Mouse (Mus musculus) brain, embryonic 14.5 days (tissue): ENCODE measurements around the gene Slfn8. TPM values are rescaled to one million over a fixed set of nuclear protein-coding genes. Genes with fewer than 3 reads are reported as not detected.
A peak's percentile ranks its signal among the peaks of the same experiment; 100 is the strongest.
"Not testable (repeated sequence)": the region's sequence is repeated elsewhere in the genome, so short reads cannot be mapped to it uniquely, and the experiment has no call there.

Experiments used
- DNase-seq: peaks from one replicate; pipeline ENCODE4 v3.0.0-alpha.2; 2011; ENCODE audit warnings: low read depth
- CTCF ChIP-seq: fragments of 200-500 bp; IDR thresholded peaks from 2 replicates; pipeline ENCODE4 v1.5.1; 2012; ENCODE audit warnings: inconsistent platforms, mild to moderate bottlenecking, moderate library complexity, borderline replicate concordance; ENCODE audit not compliant: insufficient read depth, insufficient read length; ENCODE audit errors: extremely low read depth
- POLR2A ChIP-seq: fragments of 200-500 bp; IDR thresholded peaks from 2 replicates; pipeline ENCODE4 v1.6.1; 2012; ENCODE audit warnings: mild to moderate bottlenecking, inconsistent platforms, borderline replicate concordance; ENCODE audit not compliant: poor library complexity, insufficient read depth, insufficient read length, severe bottlenecking; ENCODE audit errors: extremely low read depth
- polyA plus RNA-seq: library from polyadenylated mRNA; depleted of rRNA; stranded (reverse); fragments of >200 nt; gene quantifications from 2 replicates; pipeline ENCODE4 v1.2.3, GENCODE M21; 2012

The Slfn8 gene
- polyA plus RNA-seq, 1 experiment, result 0.11 TPM

DNA sequence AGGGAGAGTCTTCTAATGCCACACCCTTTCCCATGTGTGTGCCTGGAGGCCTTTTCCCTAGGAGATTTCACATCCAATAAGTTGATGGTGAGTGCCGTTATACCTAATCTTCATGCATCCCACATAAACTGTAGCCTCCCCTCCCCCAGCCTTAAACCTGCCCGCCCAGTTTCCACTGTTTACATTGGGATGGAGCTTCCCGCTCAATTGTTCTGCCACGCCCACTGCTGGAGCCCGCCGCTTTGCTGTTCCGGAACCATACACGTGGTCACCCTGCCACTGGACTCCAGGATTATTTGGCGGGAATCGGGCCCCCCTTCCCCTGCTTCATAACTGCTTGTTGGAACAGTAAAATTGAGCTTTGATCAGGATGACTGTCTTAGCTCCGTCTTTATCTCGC is 31.3 kb downstream of the Slfn8 start:
- TF ChIP-seq POLR2A, result no peak
- TF ChIP-seq CTCF, result no peak
- no peak for DNase-seq

DNA sequence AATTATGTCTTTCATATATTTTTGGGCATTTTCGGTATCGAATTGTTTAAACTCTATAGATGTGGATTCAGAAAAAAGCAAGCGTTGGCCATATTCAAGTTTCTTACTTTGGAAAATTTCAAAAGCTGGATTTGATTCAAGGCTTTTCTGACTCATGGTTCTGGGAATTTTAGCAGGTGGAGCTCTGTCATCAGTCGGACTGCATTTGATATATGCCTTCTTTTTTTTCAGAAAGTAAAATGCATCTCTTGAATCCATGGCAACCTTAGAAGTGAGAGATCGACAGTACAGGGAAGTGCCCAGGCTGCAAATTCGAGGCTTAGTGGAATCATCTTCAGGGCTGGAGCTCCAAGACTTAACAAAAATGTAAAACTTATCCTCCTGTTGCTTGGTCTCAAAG is 33.0 kb downstream of the Slfn8 start:
- no peak for DNase-seq

GRCm38 (mm10) chr11:82983193-82983592 is 37.4 kb downstream of the Slfn8 start:
- TF ChIP-seq POLR2A, result no peak
- no peak for TF ChIP-seq CTCF
- DNase-seq, result no peak

More for the DNA sequence above, 33.0 kb downstream of the Slfn8 start:
- TF ChIP-seq POLR2A (no peak), CTCF (no peak)

DNA sequence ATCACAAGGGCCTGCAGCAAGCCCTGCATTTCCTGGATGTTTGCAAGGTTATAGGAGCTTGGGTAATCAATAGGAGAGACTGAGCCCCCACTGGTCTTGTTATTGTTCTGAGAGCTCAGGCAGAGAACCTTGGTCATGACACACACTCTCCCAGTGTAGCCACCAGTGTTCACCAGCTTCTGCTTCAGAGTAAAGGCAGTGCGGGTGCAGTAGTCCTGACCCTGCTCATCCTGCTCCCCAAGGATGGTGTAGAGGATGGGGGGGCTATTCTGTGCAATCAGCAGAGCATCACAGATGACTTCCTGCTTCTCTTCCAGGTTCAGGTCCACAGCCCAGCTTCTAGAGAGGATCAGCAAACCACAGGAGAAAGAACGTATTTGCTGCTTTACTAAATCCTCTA is 38.2 kb downstream of the Slfn8 start:
- not testable (repeated sequence) for DNase-seq

DNA sequence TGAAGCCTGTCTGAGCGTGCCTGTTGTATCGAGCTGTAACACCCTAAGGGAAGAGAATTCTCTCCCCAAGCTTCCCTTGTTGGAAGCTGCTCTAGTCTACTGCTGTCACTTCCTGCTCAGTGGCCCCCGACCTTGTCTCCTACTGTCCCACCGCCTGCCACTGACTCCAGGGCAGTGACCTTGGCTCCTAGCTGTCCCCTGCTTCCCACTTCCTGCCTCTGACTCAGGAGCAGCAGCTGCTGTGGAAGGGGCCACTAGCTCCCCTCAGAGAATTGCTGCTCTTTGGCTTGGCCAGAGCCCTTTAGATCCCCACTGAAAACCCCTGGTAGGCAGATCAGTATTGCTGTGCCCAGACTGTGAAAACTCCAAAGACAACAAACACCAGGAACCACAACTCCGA is 46.7 kb downstream of the Slfn8 start:
- TF ChIP-seq CTCF (no peak), POLR2A (no peak)
- DNase-seq, result no peak

GRCm38 (mm10) chr11:82971590-82971974 is 49.0 kb downstream of the Slfn8 start:
- no peak for DNase-seq
- TF ChIP-seq POLR2A, result no peak
- TF ChIP-seq CTCF, result no peak

DNA sequence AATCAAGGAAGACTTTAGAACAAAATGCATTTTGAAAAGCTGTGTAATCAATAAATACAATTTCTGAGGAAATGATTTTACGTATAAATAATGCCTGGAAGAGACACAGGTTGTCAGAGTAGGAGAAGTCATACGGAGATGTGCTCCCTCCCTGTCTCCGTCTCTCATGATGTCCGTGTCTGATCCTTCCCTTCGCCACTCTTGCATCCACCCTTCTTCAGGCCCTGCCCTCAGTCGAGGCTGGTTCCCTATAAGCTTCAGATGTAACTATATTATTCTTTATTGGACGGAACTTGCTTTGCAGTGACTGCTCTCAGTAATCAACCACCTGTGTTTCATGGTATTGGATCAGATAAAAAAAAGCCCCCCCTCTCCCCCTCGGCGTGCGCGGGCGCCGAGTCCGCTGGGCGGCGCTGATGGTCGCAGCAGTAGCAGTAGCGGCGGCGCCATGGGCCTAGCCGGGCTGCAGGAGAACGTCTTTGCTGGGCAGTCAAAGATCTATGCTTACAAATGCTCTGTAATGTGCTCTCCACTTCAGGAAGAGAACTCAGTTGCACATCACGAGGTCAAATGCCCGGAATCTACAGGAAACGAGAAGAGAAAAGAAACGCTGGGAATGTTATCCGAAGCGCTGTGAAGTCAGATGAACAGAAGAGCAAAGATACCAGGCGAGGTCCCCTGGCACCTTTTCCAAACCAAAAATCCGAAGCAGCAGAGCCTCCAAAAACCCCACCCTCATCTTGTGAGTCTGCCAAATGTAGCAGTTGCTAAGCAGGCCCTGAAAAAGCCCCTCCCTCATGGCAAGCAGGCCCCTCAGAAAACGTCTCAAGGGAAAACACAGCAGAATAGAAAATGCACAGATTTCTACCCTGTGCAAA is 49.7 kb downstream of the Slfn8 start:
- 0 out of 2 replicates have a peak, but pooled peaks have one; percentile 13 for TF ChIP-seq POLR2A
- peak; percentile 45; the same call in 1 of the 2 replicates for TF ChIP-seq CTCF
- peak; percentile 78 for DNase-seq

DNA sequence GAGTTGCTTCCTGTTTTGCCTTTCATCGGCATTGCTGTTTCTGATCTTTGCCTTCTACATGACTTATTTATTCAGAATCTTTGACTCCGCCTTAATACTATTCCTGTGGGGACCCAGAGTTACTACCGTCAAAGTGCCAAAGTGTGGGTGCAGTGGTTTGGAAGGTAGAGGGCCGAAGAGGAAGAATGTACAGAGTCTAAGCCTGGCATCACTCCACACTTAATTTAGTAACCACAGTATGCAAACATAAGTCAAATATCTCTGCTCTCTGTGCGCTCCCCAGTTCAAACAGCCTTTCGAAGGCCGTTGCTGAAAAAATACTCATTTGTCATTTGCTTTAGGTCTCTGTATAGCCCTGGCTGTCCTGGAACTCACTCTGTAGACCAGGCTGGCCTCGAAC is 58.4 kb downstream of the Slfn8 start:
- no peak for TF ChIP-seq CTCF
- no peak for TF ChIP-seq POLR2A
- DNase-seq, result no peak

GRCm38 (mm10) chr11:82961743-82962142 is 58.9 kb downstream of the Slfn8 start:
- TF ChIP-seq CTCF (no peak), POLR2A (no peak)
- no peak for DNase-seq

DNA sequence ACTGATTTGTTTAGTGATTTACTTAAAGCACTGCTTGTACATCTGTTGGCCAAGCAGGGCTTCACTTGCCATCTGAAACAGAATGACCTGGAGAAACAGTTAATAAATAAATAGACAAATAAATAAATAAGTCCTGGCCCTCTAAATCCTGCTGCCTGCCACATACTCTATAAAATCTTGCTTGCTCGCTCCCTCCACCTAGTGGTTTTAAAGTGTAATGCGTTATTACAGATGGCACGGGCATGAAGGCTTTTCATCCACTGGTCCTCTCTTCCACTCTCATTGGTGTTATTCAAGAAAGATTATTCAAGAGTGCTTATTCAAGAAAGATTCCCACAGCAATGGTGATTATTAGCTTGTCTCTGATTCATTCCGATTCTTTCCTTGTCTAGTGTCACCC is 61.0 kb downstream of the Slfn8 start:
- peak; percentile 66; the same call in 1 of the 2 replicates for TF ChIP-seq CTCF
- TF ChIP-seq POLR2A, result no peak
- peak; percentile 42 for DNase-seq

- no peak for TF ChIP-seq POLR2A
- no peak for TF ChIP-seq CTCF
- no peak for DNase-seq
Observed at GRCm38 (mm10) chr11:82956925-82957324, 63.7 kb downstream of the Slfn8 start.

- no peak for DNase-seq
- TF ChIP-seq POLR2A (no peak), CTCF (no peak)
Observed at GRCm38 (mm10) chr11:82954631-82955030, 66.0 kb downstream of the Slfn8 start.
